Mouse (Mus musculus) cortical plate, adult 2 months (tissue): Measurements from ENCODE around the gene Ccdc172.

ENCODE experiments used
- CTCF ChIP-seq: fragments of 200-500 bp; IDR thresholded peaks from 2 replicates; pipeline ENCODE4 v1.5.1; 2011; ENCODE audit warnings: mild to moderate bottlenecking, control low read depth, low read length; ENCODE audit not compliant: insufficient read depth; ENCODE audit errors: extremely low read depth
- POLR2A ChIP-seq: fragments of 200-500 bp; IDR thresholded peaks from 2 replicates; pipeline ENCODE4 v1.6.1; 2011; ENCODE audit warnings: mild to moderate bottlenecking, low read length, control low read depth; ENCODE audit not compliant: insufficient read depth; ENCODE audit errors: extremely low read depth

DNA sequence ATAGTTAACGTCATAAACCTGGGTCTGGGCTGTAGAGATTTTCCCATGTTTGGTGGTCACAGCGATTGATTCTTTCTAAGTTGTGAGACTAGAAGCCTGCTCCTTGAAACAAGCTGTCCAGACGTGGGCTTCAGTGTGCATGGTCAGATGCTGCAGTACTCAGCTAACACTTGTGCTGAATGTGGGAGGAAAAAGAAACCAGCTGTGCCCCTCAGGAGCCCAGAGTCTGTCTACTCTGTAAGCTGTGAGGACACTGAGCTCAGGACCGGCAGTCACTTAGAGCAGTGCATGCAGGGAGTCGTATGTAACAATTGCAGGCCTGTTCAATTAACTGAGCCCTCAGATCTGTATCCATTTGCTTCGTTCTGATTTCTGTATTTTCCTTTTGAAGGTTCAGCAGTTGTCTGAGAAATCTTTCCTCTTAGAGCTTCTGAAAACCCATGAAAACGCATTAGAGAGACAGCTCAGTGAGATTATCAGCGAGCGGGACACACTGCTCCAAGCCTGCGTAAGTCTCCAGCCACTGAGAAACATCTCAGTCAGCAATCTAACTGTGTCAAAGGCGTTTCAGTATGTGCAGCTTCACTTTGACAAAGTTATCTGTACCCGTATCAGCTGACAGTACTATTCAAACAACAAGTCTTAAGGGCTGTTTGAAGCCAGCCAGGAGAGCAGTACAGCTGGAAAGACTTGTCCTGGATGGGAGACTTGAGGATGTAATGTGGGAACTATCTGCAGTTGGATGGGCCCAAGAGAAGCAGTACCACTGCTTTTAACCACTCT is 13.9 kb downstream of the Ccdc172 start:
- TF ChIP-seq POLR2A (no peak), CTCF (no peak)
